Mouse (Mus musculus) embryonic fibroblast, embryonic 13.5 days (primary cell): Measurements from ENCODE around the gene Flywch1.

Experiments
- CTCF ChIP-seq: IDR thresholded peaks from 2 replicates; pipeline ENCODE4 v1.5.1; 2011; ENCODE audit warnings: mild to moderate bottlenecking, control low read depth, low read length, moderate library complexity, borderline replicate concordance; ENCODE audit not compliant: insufficient read depth
- POLR2A ChIP-seq: IDR thresholded peaks from 2 replicates; pipeline ENCODE4 v1.6.1; 2011; ENCODE audit warnings: low read depth, mild to moderate bottlenecking, control low read depth, low read length, moderate library complexity

DNA sequence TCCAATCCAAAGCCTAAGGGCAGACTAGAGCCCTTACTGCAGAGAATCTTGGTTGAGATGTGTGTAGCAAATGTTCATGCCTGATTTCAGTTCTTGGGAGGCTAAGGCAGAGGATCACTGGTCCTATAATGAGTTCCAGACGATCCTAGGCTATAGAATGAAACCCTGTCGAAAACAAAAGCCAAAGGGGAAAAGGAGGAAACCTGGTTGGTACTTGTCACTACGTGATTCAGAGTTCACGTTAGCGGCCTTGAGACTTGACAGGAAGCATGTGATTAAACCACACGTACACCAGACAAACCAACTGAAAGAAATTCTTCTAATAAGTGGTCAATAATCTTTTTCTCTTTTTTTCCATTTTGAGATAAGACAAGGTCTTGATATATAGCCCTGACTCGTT lies 25.9 kb upstream of the Flywch1 start:
- TF ChIP-seq CTCF: no peak
- no peak for TF ChIP-seq POLR2A
